Mouse (Mus musculus) embryonic stem cell, embryonic (primary cell): ENCODE results near the gene Rfx8.

Experiments
- CTCF ChIA-PET, 4 experiments: fragments of 300-600 bp in 2 of 4; fragments of 350-600 bp in 2 of 4; sonication (Branson Sonifier 250); formaldehyde crosslinking; loops; one replicate each; lab custom pipeline; 2022; ENCODE audit warnings: inconsistent platforms in 2 of 4; lab: Charles Lee
- POLR2A ChIA-PET, 4 experiments: fragments of 300-600 bp in 2 of 4; fragments of 350-600 bp in 2 of 4; sonication (Branson Sonifier 250); formaldehyde crosslinking; loops; one replicate each; lab custom pipeline; 2022; ENCODE audit warnings: antibody characterized with exemption in 4 of 4, inconsistent platforms in 1 of 4; lab: Charles Lee

Rfx8 gene

DNA sequence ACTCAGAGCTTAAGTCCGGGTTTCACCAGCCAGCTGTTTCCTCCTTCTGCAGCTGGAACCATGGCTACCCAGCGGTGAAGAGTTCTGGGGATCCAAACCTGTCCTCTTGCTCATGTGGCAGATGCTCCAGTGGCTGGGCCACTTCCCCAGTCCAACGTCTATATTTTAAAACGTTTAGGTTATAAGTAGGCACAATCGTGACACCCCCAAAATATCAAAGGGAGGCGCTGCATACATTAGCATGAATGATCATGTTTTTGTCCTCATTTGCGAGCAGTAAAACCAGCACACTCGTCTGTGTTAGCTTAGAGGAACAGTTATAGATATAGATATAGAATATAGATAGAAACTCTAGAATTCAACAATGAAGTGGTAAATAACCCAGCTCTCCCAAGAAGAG lies 83.7 kb downstream of the Rfx8 start:
- CTCF ChIA-PET: no interaction called here
- POLR2A ChIA-PET: no interaction called here

DNA sequence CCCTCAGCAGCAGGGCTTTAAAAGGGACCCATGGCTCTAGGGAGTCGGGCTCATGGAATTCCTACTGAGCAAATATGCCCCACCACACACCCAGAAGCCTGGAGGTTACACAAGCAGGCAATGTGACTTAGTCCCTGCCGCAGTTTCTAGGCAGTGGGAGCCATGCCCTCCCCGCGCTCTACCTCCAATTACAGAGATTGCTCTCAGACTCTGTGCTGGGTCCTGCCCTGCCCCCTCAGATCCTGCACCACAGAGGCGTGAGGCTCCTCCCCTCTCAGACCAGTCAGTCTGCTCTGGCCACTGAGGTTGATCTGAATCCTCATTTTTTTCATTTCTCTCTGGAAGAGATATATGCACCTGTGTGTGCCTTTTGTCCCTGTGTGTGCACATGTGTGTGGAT lies 84.1 kb downstream of the Rfx8 start:
- CTCF ChIA-PET: no interaction called here
- POLR2A ChIA-PET: interaction anchor here in 2 of 4 experiments (1.1 kb wide), 2 partner anchors 16 to 31 kb away, joined by 3 read pairs; no protein-coding TSS in a partner anchor

DNA sequence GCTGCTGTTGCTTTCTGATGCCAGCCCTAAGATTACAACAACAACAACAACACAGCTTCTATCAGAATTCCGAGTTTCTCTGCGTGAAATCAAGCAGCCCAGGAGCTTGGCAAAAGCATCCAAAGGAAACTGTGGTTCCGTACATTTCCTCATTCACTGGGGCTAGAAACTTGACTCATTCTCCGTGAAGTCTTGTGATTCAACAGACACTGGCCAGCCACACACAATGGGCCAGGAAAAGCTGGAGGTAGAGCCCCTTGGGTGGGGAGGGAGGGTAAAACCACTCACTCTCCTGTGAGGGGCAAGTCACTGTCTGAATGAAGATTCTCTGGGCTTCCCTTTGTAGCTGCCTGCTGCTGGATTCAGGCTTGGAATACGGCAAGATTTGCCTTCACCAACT lies 84.6 kb downstream of the Rfx8 start:
- POLR2A ChIA-PET: interaction anchor here in 2 of 4 experiments (1.1 kb wide), 2 partner anchors 16 to 31 kb away, joined by 3 read pairs; no protein-coding TSS in a partner anchor
- CTCF ChIA-PET: no interaction called here

DNA sequence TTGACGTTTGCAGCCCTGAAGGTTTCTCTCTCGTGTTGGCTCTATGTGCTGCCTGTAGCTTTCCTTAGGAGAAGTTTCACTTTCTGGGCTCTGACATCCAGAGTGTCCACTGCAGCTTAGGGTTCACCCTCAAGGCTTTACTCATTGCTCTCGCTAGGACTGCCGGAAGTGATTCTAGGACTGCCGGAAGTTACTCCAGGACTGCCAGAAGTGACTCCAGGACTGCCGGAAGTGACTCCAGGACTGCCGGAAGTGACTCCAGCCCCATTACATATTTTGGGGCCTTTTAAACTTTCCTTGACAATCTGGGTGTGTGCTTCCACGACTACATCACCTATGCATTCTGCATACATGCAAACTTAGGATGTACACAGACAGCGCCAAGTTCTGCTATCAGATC lies 92.2 kb downstream of the Rfx8 start:
- CTCF ChIA-PET: no interaction called here
- POLR2A ChIA-PET: interaction anchor here in 1 of 4 experiments (0.7 kb wide), 1 partner anchor 10 kb away, joined by 5 read pairs; no protein-coding TSS in a partner anchor

DNA sequence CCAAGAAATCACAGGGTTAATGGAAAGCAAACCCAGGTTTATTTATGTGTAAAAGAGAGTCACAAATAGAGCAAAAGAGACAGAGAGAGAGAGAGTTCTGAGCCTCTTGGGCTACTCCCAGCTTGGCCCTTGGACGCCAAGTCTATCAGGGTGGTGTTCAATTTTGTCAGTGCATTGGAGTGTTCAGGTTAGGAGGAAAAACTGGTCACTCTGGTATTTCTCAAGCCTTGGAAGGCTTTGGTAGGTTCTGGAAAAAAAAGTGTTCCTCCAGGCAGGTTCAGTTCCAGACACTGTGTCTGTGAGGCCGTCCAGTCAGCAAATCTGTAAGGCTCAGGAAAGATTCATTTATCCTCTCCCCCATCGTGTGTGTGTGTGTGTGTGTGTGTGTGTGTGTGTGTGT lies 95.3 kb downstream of the Rfx8 start:
- ChIA-PET POLR2A (interaction anchor here in 1 of 4 experiments (0.5 kb wide), 1 partner anchor 273 kb away, joined by 4 read pairs; no protein-coding TSS in a partner anchor), CTCF (no interaction called here)

DNA sequence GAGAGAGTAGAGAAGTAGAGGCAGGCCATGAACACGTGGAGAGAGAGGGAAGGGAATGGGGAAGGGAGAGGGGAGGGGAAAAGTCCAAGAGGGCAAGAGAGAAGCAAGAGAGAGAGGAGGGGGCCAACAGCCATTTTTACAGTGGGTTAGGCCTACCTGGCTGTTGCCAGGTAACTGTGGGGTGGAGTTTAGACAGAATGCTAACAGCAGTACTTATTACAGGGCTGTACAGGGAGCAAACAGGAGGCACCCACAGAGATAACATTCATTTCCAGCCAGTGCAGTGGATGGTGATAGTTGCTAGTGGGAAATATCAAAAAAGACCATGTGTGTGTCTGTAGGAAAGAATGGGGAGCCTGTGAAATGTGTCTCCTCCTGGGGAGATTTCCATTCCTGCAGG lies 97.1 kb downstream of the Rfx8 start:
- ChIA-PET CTCF (no interaction called here), POLR2A (no interaction called here)

DNA sequence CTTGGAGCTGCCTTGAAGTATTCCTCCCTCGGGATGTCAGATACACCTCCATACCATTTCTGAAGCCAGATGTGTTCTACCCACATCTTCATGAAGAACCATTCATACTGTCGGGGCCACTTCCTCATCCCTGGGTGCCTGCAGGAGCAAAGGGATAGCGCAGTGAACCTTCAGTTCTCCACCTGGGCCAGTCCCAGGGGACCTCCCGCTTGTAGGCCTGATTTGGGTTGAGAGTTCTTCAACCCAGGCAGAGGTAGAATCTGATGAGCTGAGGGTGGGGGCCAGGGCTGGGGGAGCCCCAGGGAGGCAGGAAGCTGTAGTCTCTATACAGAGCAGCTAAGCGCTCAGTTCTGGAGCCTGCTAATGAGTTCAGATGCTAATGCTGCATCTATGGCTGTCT lies 97.7 kb downstream of the Rfx8 start:
- CTCF ChIA-PET: interaction anchor here in 1 of 4 experiments (1.0 kb wide), 1 partner anchor 9 kb away, joined by 3 read pairs; no protein-coding TSS in a partner anchor
- POLR2A ChIA-PET: interaction anchor here in 1 of 4 experiments (0.8 to 1.3 kb wide), 2 partner anchors 37 to 46 kb away, joined by 3 read pairs; partner anchors contain the start of gene Rnf149

DNA sequence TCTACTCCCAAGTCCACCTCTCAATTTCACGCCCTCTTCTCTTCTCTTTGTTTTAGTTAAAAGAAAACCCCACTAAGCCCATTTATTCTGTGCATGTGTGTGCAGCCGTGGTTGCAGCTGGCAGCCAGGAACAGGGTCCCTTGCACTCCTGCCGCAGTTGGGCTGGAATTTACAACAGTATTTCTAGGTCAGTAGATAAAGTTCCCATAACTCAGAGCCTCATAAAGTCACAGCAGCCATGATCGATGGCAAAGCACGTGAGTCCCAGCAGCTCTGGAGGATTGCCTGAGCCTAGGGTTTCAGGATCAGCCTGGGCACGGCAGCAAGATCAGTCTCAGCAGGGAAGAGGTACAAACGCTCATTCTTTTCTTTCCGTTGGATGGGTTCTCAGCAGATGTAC lies 102.3 kb downstream of the Rfx8 start:
- ChIA-PET CTCF (no interaction called here), POLR2A (interaction anchor here in 1 of 4 experiments (0.5 kb wide), 1 partner anchor 10 kb away, joined by 5 read pairs; no protein-coding TSS in a partner anchor)

DNA sequence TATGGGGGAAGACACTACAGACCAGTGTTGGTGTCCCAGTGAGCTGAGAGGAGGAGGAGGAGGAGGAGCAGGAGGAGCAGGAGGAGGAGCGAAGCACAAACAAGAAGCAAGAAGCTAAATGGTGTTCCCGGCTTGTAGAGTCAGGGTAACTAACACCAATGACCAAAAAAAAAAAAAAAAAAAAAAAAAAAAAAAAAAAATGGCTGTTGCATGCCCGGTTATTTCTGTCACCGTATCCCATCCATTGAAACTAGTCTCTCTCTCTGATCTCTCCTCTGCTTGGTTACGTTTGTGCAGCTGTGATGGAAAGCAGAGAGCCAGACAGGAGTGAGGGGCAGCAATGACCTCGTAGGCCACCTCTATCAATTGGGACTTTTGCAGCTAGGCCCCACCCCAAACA lies 105.3 kb downstream of the Rfx8 start:
- POLR2A ChIA-PET: interaction anchor here in 2 of 4 experiments (0.7 to 0.8 kb wide), 2 partner anchors 41 to 345 kb away, joined by 3 to 4 read pairs; no protein-coding TSS in a partner anchor
- CTCF ChIA-PET: interaction anchor here in 2 of 4 experiments (0.6 to 0.7 kb wide), 3 partner anchors 34 to 762 kb away, joined by 3 to 8 read pairs (median 6); no protein-coding TSS in a partner anchor
